Comparison of ENCODE assay signal across 20 mouse cellular contexts in genomic region chr11:78126739-78127138, GRCm38 (mm10). TPM values are rescaled to one million over a fixed set of nuclear protein-coding genes. Genes with fewer than 3 reads are reported as not detected.
DNase-seq lines count a peak whose midpoint lies in the region; ATAC-seq and TF ChIP-seq lines count a peak whose summit lies in the region.
"Had no signal": no experiment of that assay in that cellular context is flagged by ENCODE, and none has a peak within 500 bp of the region (broad histone marks: within the 10 kb centered on the region; RNA-seq: fewer than 3 reads in every experiment).

No protein-coding gene starts in this region.

- no peak overlapping the region for H3K4me2 ChIP-seq in stomach, embryonic 16.5 days (ENCODE audit: low read depth, low read length)
- H3K4me2 ChIP-seq in stomach, postnatal 0 days (replicated peaks; ENCODE audit: low read depth): no peak overlapping the region
- H3K4me2 ChIP-seq in liver, postnatal 0 days (ENCODE audit: low read depth, low read length): peak overlapping the region; percentile 58; the same call in 1 of the 2 replicates
- no peak overlapping the region for H3K4me2 ChIP-seq in hindbrain, embryonic 14.5 days (replicated peaks)
- H3K4me2 ChIP-seq: embryonic facial prominence, embryonic 13.5 days; lung, embryonic 14.5 days; stomach, embryonic 15.5 days had no signal

- H3K36me3 ChIP-seq in stomach, embryonic 16.5 days (ENCODE audit: control insufficient read depth, insufficient read depth, low read length): no peaks in the 10 kb centered on the region
- H3K36me3 ChIP-seq in stomach, postnatal 0 days (ENCODE audit: control insufficient read depth, insufficient read depth, low read length): no peaks in the 10 kb centered on the region
- no peaks in the 10 kb centered on the region for H3K36me3 ChIP-seq in liver, postnatal 0 days (replicated peaks; ENCODE audit: insufficient read depth, low read length)
- H3K36me3 ChIP-seq in hindbrain, embryonic 14.5 days (replicated peaks; ENCODE audit: control insufficient read depth, insufficient read depth): no peaks in the 10 kb centered on the region
- H3K36me3 ChIP-seq: stomach, embryonic 15.5 days had no signal

- H3K9ac ChIP-seq in stomach, embryonic 16.5 days (ENCODE audit: low read length): no peak overlapping the region; the same call in 1 of the 2 replicates
- no peak overlapping the region for H3K9ac ChIP-seq in stomach, postnatal 0 days (ENCODE audit: low read length)
- H3K9ac ChIP-seq in liver, postnatal 0 days (replicated peaks): no peak overlapping the region
- H3K9ac ChIP-seq in hindbrain, embryonic 14.5 days: no peak overlapping the region
- H3K9ac ChIP-seq: embryonic facial prominence, embryonic 13.5 days; lung, embryonic 14.5 days; stomach, embryonic 15.5 days had no signal

- no peak for TF ChIP-seq EP300 in stomach, postnatal 0 days (optimal IDR thresholded peaks at IDR 0.05)
- no peak for TF ChIP-seq EP300 in liver, postnatal 0 days (IDR thresholded peaks at IDR 0.05; ENCODE audit: low read depth)

- intact Hi-C loops in gastrocnemius, adult 2 months (cut with DNase I): no loop called here

- H3K27me3 ChIP-seq in stomach, embryonic 16.5 days (ENCODE audit: control insufficient read depth, insufficient read depth, low read length): no peaks in the 10 kb centered on the region
- H3K27me3 ChIP-seq in stomach, postnatal 0 days (ENCODE audit: control insufficient read depth, insufficient read depth, low read length): no peaks in the 10 kb centered on the region
- no peaks in the 10 kb centered on the region for H3K27me3 ChIP-seq in liver, postnatal 0 days (ENCODE audit: insufficient read depth, low read length)
- no peaks in the 10 kb centered on the region for H3K27me3 ChIP-seq in hindbrain, embryonic 14.5 days (ENCODE audit: control insufficient read depth, insufficient read depth, low read length)
- H3K27me3 ChIP-seq: embryonic facial prominence, embryonic 13.5 days; stomach, embryonic 15.5 days had no signal

- TF ChIP-seq CTCF in gastrocnemius, adult 2 months (IDR thresholded peaks at IDR 0.05): no peak
- TF ChIP-seq CTCF in stomach, postnatal 0 days (IDR thresholded peaks at IDR 0.05; ENCODE audit: low read depth): no peak
- TF ChIP-seq CTCF in liver, postnatal 0 days (IDR thresholded peaks at IDR 0.05; ENCODE audit: low read depth): no peak

- no peaks in the 10 kb centered on the region for H3K9me3 ChIP-seq in stomach, embryonic 16.5 days (replicated peaks; ENCODE audit: control insufficient read depth, low read length)
- no peaks in the 10 kb centered on the region for H3K9me3 ChIP-seq in stomach, postnatal 0 days (ENCODE audit: control insufficient read depth, low read length)
- no peaks in the 10 kb centered on the region for H3K9me3 ChIP-seq in liver, postnatal 0 days (ENCODE audit: low read length)
- no peaks in the 10 kb centered on the region for H3K9me3 ChIP-seq in hindbrain, embryonic 14.5 days (ENCODE audit: control insufficient read depth, low read length)
- H3K9me3 ChIP-seq: embryonic facial prominence, embryonic 13.5 days; heart, embryonic 10.5 days; stomach, embryonic 15.5 days had no signal

- WGBS in stomach, embryonic 16.5 days: 65% methylated on average over 4 of the region's 4 CpGs
- 56% methylated on average over 4 of the region's 4 CpGs for WGBS in stomach, postnatal 0 days
- WGBS in liver, postnatal 0 days (ENCODE audit: insufficient replicate concordance): 32% methylated on average over 4 of the region's 4 CpGs
- WGBS in hindbrain, embryonic 14.5 days: 92% methylated on average over 4 of the region's 4 CpGs

- DNase-seq in gastrocnemius, adult 2 months: no peak
- no peak for DNase-seq in gastrocnemius, postnatal 10 days
- no peak for DNase-seq in stomach, postnatal 0 days (ENCODE audit: low spot score)
- peak; percentile 38 for DNase-seq in liver, postnatal 0 days
- no peak for DNase-seq in hindbrain, embryonic 14.5 days (ENCODE audit: low spot score)
- DNase-seq in layer of hippocampus, adult 9-11 months: no peak
- no peak for DNase-seq in urinary bladder, adult 2 months (ENCODE audit: low spot score)
- DNase-seq: cerebellum, adult 11 months; heart, postnatal 36 days; kidney, postnatal 14 days; left cerebral cortex, postnatal 4 days; lung, embryonic 14.5 days; right cerebral cortex, postnatal 14 days; thymus, postnatal 25 days had no signal

- peak; percentile 25; the same call in 1 of the 2 replicates for ATAC-seq in stomach, embryonic 16.5 days (ENCODE audit: insufficient read depth, low FRiP score)
- no peak for ATAC-seq in stomach, postnatal 0 days (ENCODE audit: low FRiP score, low TSS enrichment)
- peak; percentile 44; the same call in 1 of the 2 replicates for ATAC-seq in liver, postnatal 0 days
- ATAC-seq in hindbrain, embryonic 14.5 days (ENCODE audit: low FRiP score): no peak
- ATAC-seq: midbrain, embryonic 16.5 days had no signal

- no peaks in the 10 kb centered on the region; the same call in 1 of the 2 replicates for H3K4me1 ChIP-seq in stomach, embryonic 16.5 days (ENCODE audit: control insufficient read depth, insufficient read depth, low read length)
- no peaks in the 10 kb centered on the region for H3K4me1 ChIP-seq in stomach, postnatal 0 days (replicated peaks; ENCODE audit: control insufficient read depth, insufficient read depth)
- H3K4me1 ChIP-seq in liver, postnatal 0 days (ENCODE audit: insufficient read depth): peaks cover 37% of the 10 kb centered on the region
- peaks cover under 1% of the 10 kb centered on the region; the same call in 1 of the 2 replicates for H3K4me1 ChIP-seq in hindbrain, embryonic 14.5 days (replicated peaks; ENCODE audit: control insufficient read depth, insufficient read depth, low read length)
- H3K4me1 ChIP-seq: stomach, embryonic 15.5 days had no signal

- peak overlapping the region; percentile 56; the same call in 1 of the 2 replicates for H3K27ac ChIP-seq in gastrocnemius, adult 2 months
- no peak overlapping the region; the same call in 1 of the 2 replicates for H3K27ac ChIP-seq in stomach, embryonic 16.5 days (ENCODE audit: low read length)
- no peak overlapping the region for H3K27ac ChIP-seq in stomach, postnatal 0 days (replicated peaks)
- peak overlapping the region; percentile 65 for H3K27ac ChIP-seq in liver, postnatal 0 days (ENCODE audit: low read depth)
- no peak overlapping the region for H3K27ac ChIP-seq in hindbrain, embryonic 14.5 days
- H3K27ac ChIP-seq: embryonic facial prominence, embryonic 13.5 days; heart, embryonic 10.5 days; macrophage; stomach, embryonic 15.5 days had no signal

- H3K4me3 ChIP-seq in gastrocnemius, adult 2 months: no peak overlapping the region
- H3K4me3 ChIP-seq in stomach, embryonic 16.5 days (replicated peaks; ENCODE audit: low read length): no peak overlapping the region
- H3K4me3 ChIP-seq in stomach, postnatal 0 days (ENCODE audit: low read depth, low read length): no peak overlapping the region
- H3K4me3 ChIP-seq in liver, postnatal 0 days (ENCODE audit: low read depth, low read length): no peak overlapping the region
- H3K4me3 ChIP-seq in hindbrain, embryonic 14.5 days (replicated peaks; ENCODE audit: low read length): no peak overlapping the region
- H3K4me3 ChIP-seq: embryonic facial prominence, embryonic 13.5 days; heart, embryonic 10.5 days; stomach, embryonic 15.5 days had no signal

RNA-seq across cellular contexts. Expression of gene Fam222b, which starts 32.3 kb away (rescaled TPM):
- 1 to 10 TPM; 7.1 to 7.9 TPM for total RNA-seq in gastrocnemius, adult 2 months (2021)
- total RNA-seq in gastrocnemius, postnatal 10 days (2021): 1 to 10 TPM; 7.8 to 9.8 TPM
- 9.5 and 11.5 TPM in 2 replicates for polyA plus RNA-seq in stomach, embryonic 16.5 days (2015; fragmentation: Nextera tagmentation; extraction: Ambion mirVana)
- 5.1 and 5.6 TPM in 2 replicates for polyA plus RNA-seq in stomach, postnatal 0 days (2015; fragmentation: Nextera tagmentation; extraction: Ambion mirVana)
- 5.9 and 7.5 TPM in 2 replicates for polyA plus RNA-seq in liver, postnatal 0 days (2015; fragmentation: Nextera tagmentation; extraction: Ambion mirVana)
- 28.7 and 31.0 TPM in 2 replicates for polyA plus RNA-seq in hindbrain, embryonic 14.5 days (2014; fragmentation: Nextera tagmentation; extraction: Ambion mirVana)
- polyA plus RNA-seq in urinary bladder, adult 2 months (2012; rRNA removed): 6.1 and 10.1 TPM in 2 replicates

RNA-seq across cellular contexts. Expression of gene Traf4, which starts 38.6 kb away (rescaled TPM):
- 1 to 10 TPM; 2.1 to 2.8 TPM for total RNA-seq in gastrocnemius, adult 2 months (2021)
- total RNA-seq in gastrocnemius, postnatal 10 days (2021): 10 to 100 TPM; 15.7 to 22.6 TPM
- 50.9 and 55.1 TPM in 2 replicates for polyA plus RNA-seq in stomach, embryonic 16.5 days (2015; fragmentation: Nextera tagmentation; extraction: Ambion mirVana)
- polyA plus RNA-seq in stomach, postnatal 0 days (2015; fragmentation: Nextera tagmentation; extraction: Ambion mirVana): 22.4 and 26.9 TPM in 2 replicates
- polyA plus RNA-seq in liver, postnatal 0 days (2015; fragmentation: Nextera tagmentation; extraction: Ambion mirVana): 15.3 and 18.9 TPM in 2 replicates
- 57.2 and 63.5 TPM in 2 replicates for polyA plus RNA-seq in hindbrain, embryonic 14.5 days (2014; fragmentation: Nextera tagmentation; extraction: Ambion mirVana)
- 20.4 and 26.1 TPM in 2 replicates for polyA plus RNA-seq in urinary bladder, adult 2 months (2012; rRNA removed)

RNA-seq across cellular contexts. Expression of gene Eral1, which starts 46.6 kb away (rescaled TPM):
- total RNA-seq in gastrocnemius, adult 2 months (2021): 10 to 100 TPM; 18.8 to 26.2 TPM
- total RNA-seq in gastrocnemius, postnatal 10 days (2021): 10 to 100 TPM; 17.8 to 21.6 TPM
- 28.3 and 29.0 TPM in 2 replicates for polyA plus RNA-seq in stomach, embryonic 16.5 days (2015; fragmentation: Nextera tagmentation; extraction: Ambion mirVana)
- polyA plus RNA-seq in stomach, postnatal 0 days (2015; fragmentation: Nextera tagmentation; extraction: Ambion mirVana): 12.8 and 15.0 TPM in 2 replicates
- 9.3 and 10.6 TPM in 2 replicates for polyA plus RNA-seq in liver, postnatal 0 days (2015; fragmentation: Nextera tagmentation; extraction: Ambion mirVana)
- 30.3 and 32.6 TPM in 2 replicates for polyA plus RNA-seq in hindbrain, embryonic 14.5 days (2014; fragmentation: Nextera tagmentation; extraction: Ambion mirVana)
- polyA plus RNA-seq in urinary bladder, adult 2 months (2012; rRNA removed): 23.0 and 28.0 TPM in 2 replicates

RNA-seq across cellular contexts. Expression of gene Nek8, which starts 49.7 kb away (rescaled TPM):
- under 1 TPM; 0.36 to 0.75 TPM for total RNA-seq in gastrocnemius, adult 2 months (2021)
- total RNA-seq in gastrocnemius, postnatal 10 days (2021): 1 to 10 TPM; 3.1 to 3.7 TPM
- polyA plus RNA-seq in stomach, embryonic 16.5 days (2015; fragmentation: Nextera tagmentation; extraction: Ambion mirVana): 16.7 and 19.0 TPM in 2 replicates
- 6.4 and 7.4 TPM in 2 replicates for polyA plus RNA-seq in stomach, postnatal 0 days (2015; fragmentation: Nextera tagmentation; extraction: Ambion mirVana)
- 4.9 and 5.4 TPM in 2 replicates for polyA plus RNA-seq in liver, postnatal 0 days (2015; fragmentation: Nextera tagmentation; extraction: Ambion mirVana)
- 4.6 and 6.0 TPM in 2 replicates for polyA plus RNA-seq in hindbrain, embryonic 14.5 days (2014; fragmentation: Nextera tagmentation; extraction: Ambion mirVana)
- polyA plus RNA-seq in urinary bladder, adult 2 months (2012; rRNA removed): 14.4 and 19.7 TPM in 2 replicates

RNA-seq across cellular contexts. Expression of gene Tlcd1, which starts 49.8 kb away (rescaled TPM):
- total RNA-seq in gastrocnemius, adult 2 months (2021): 1 to 10 TPM; 1.3 to 1.7 TPM
- 10 to 100 TPM in 1 of 2 experiments, 1 to 10 TPM in 1; 7.4 to 11.9 TPM for total RNA-seq in gastrocnemius, postnatal 10 days (2021)
- polyA plus RNA-seq in stomach, embryonic 16.5 days (2015; fragmentation: Nextera tagmentation; extraction: Ambion mirVana): 32.5 and 32.8 TPM in 2 replicates
- 41.3 and 45.6 TPM in 2 replicates for polyA plus RNA-seq in stomach, postnatal 0 days (2015; fragmentation: Nextera tagmentation; extraction: Ambion mirVana)
- 38.2 and 40.3 TPM in 2 replicates for polyA plus RNA-seq in liver, postnatal 0 days (2015; fragmentation: Nextera tagmentation; extraction: Ambion mirVana)
- 13.4 and 16.6 TPM in 2 replicates for polyA plus RNA-seq in hindbrain, embryonic 14.5 days (2014; fragmentation: Nextera tagmentation; extraction: Ambion mirVana)
- 24.1 and 33.5 TPM in 2 replicates for polyA plus RNA-seq in urinary bladder, adult 2 months (2012; rRNA removed)

Comparison
In these comparisons a context has a peak if more than half of its experiments do, and no peak if none do; other contexts are left out.
1. ATAC-seq: peak in stomach, embryonic 16.5 days (single experiment) and liver, postnatal 0 days (single experiment); none in stomach, postnatal 0 days (single experiment) and hindbrain, embryonic 14.5 days (single experiment).
2. H3K27ac ChIP-seq: peak in gastrocnemius, adult 2 months (single experiment) and liver, postnatal 0 days (single experiment); none in stomach, embryonic 16.5 days (single experiment), stomach, postnatal 0 days (single experiment) and hindbrain, embryonic 14.5 days (single experiment).